Mouse (Mus musculus) lung, embryonic 16.5 days (tissue): ENCODE measurements around the gene Kcna7. TPM values are rescaled to one million over a fixed set of nuclear protein-coding genes. Genes with fewer than 3 reads are reported as not detected.
"Not testable (repeated sequence)": the region's sequence is repeated elsewhere in the genome, so short reads cannot be mapped to it uniquely, and the experiment has no call there.

Source experiments
- ATAC-seq: fragments of 200-750 bp; cut with Nextera tagmentation; 2 replicates; pipeline ENCODE4 v1.8.0; 2017; ENCODE audit warnings: low read depth, mild to moderate bottlenecking, moderate library complexity
- H3K27ac ChIP-seq: fragments of 300-500 bp; sonication (generic); 2 replicates; pipeline ENCODE4 v1.5.1; 2014; ENCODE audit warnings: mild to moderate bottlenecking, control low read depth, low read length
- H3K27me3 ChIP-seq: fragments of 300-500 bp; sonication (generic); 2 replicates; pipeline ENCODE4 v1.6.1; 2014; ENCODE audit warnings: low read depth, low read length, mixed read lengths; ENCODE audit not compliant: control insufficient read depth, insufficient read depth
- H3K36me3 ChIP-seq: fragments of 300-500 bp; sonication (generic); 2 replicates; pipeline ENCODE4 v1.6.1; 2014; ENCODE audit warnings: low read length; ENCODE audit not compliant: control insufficient read depth, insufficient read depth
- H3K4me1 ChIP-seq: fragments of 300-500 bp; sonication (generic); replicated peaks from 2 replicates; pipeline ENCODE4 v1.6.1; 2014; ENCODE audit warnings: low read length, mixed read lengths; ENCODE audit not compliant: control insufficient read depth, insufficient read depth
- H3K4me2 ChIP-seq: fragments of 300-500 bp; sonication (generic); 2 replicates; pipeline ENCODE4 v1.6.1; 2014; ENCODE audit warnings: low read depth, low read length, control low read depth
- H3K4me3 ChIP-seq: fragments of 300-500 bp; sonication (generic); 2 replicates; pipeline ENCODE4 v1.5.1; 2014; ENCODE audit warnings: mild to moderate bottlenecking, low read length, control low read depth
- H3K9ac ChIP-seq: fragments of 300-500 bp; sonication (generic); 2 replicates; pipeline ENCODE4 v1.6.1; 2014; ENCODE audit warnings: low read length, control low read depth
- H3K9me3 ChIP-seq: fragments of 300-500 bp; sonication (generic); 2 replicates; pipeline ENCODE4 v1.6.1; 2016; ENCODE audit warnings: low read length; ENCODE audit not compliant: control insufficient read depth
- WGBS: fragments of 180-500 bp; shearing (Covaris S2); extraction: QIAGEN DNeasy Blood & Tissue Kit; methylation state at CpG from one replicate; pipeline ENCODE4 v1.1.7; 2014; 5-methylcytosine and 5-hydroxymethylcytosine counted together
- polyA plus RNA-seq: library from polyadenylated mRNA; unstranded; fragments of >200 nt; fragmentation: Nextera tagmentation; extraction: Ambion mirVana; gene quantifications from 2 replicates; pipeline ENCODE4 v1.2.1, GENCODE M21; 2015

The Kcna7 gene
- polyA plus RNA-seq, 1 experiment from 2014 or later: not detected

DNA sequence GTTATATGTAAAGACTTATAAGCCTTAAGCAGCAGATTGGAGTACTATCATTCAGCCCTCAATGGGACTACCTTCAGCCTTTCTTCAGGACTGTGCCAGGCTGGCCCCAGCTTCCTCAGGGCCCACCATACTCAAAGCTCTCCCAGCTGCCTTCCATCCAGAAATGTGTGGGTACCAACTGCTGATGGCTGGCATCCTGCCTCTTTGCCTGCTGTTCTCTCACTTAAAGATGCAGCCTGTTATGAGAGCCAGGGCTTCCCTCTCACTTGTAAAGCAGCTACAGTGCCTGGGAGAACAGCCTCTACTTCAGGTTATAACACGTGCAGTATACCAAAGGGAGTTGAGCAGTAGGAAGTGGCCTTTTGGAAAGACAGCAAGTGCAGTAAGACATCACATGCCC is 29.4 kb upstream of the Kcna7 start:
- Histone ChIP-seq H3K9ac (no peak overlapping the region), H3K4me3 (no peak overlapping the region), H3K9me3 (no peaks in the 10 kb centered on the region), H3K4me2 (no peak overlapping the region), H3K4me1 (no peaks in the 10 kb centered on the region), H3K27me3 (no peaks in the 10 kb centered on the region), H3K27ac (no peak overlapping the region), H3K36me3 (peaks cover 66% of the 10 kb centered on the region)
- WGBS: 83% methylated on average over 1 of the region's 1 CpGs
- no peak for ATAC-seq

DNA sequence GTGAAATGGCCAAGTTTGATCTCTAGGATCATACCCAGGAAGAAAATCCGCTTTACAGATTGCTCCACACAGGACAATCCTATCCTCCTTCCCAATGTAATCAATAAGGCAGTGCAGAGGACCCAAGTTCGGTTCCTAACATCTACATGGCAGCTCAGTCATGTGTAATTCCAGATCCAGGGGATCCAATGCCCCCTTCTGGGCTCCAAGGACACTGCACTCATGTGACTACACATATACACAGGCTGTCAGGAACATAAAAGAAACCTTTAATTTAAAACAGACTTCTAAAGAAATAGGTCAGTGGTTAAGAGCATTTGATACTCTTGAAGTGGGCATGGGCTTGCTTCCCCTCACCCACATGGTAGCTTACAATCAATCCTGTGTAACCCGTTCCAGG is 19.4 kb upstream of the Kcna7 start:
- no peak for ATAC-seq
- no peak overlapping the region for H3K9ac ChIP-seq
- no peak overlapping the region for H3K4me2 ChIP-seq
- no peaks in the 10 kb centered on the region for H3K27me3 ChIP-seq
- no peak overlapping the region for H3K27ac ChIP-seq
- whole genome bisulfite sequencing: 82% methylated on average over 3 of the region's 3 CpGs
- no peak overlapping the region for H3K4me3 ChIP-seq
- H3K4me1 ChIP-seq: no peaks in the 10 kb centered on the region
- H3K9me3 ChIP-seq: no peaks in the 10 kb centered on the region
- peaks cover 80% of the 10 kb centered on the region for H3K36me3 ChIP-seq

DNA sequence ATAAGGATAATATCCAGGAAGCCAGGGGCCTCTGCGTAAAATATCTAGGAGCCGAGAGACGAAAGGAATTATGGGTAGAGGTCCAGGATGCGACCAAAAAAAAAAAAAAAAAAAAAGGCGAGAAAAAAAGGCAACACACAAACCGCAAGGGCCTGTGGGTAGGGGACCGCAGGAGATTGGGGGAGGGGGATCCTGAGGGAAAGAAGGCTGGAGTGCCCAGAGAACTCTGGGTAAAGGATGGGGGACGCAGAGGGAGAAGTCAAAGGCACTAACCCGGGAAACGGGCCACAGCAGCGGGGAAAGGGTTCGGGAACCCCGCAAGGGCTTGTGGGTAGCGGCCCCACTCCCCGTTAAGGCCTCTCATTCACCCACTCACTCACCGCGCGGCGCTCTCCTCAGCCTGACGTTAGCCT is 10.3 kb upstream of the Kcna7 start:
- Histone ChIP-seq H3K4me2 (peak overlapping the region; percentile 93), H3K9me3 (no peaks in the 10 kb centered on the region), H3K27me3 (no peaks in the 10 kb centered on the region), H3K9ac (peak overlapping the region; percentile 93), H3K36me3 (peaks cover 13% of the 10 kb centered on the region), H3K4me1 (peaks cover 15% of the 10 kb centered on the region), H3K4me3 (peak overlapping the region; percentile 81), H3K27ac (peak overlapping the region; percentile 98)
- ATAC-seq: peak; percentile 77
- under 1% methylated on average over 19 of the region's 20 CpGs for WGBS

DNA sequence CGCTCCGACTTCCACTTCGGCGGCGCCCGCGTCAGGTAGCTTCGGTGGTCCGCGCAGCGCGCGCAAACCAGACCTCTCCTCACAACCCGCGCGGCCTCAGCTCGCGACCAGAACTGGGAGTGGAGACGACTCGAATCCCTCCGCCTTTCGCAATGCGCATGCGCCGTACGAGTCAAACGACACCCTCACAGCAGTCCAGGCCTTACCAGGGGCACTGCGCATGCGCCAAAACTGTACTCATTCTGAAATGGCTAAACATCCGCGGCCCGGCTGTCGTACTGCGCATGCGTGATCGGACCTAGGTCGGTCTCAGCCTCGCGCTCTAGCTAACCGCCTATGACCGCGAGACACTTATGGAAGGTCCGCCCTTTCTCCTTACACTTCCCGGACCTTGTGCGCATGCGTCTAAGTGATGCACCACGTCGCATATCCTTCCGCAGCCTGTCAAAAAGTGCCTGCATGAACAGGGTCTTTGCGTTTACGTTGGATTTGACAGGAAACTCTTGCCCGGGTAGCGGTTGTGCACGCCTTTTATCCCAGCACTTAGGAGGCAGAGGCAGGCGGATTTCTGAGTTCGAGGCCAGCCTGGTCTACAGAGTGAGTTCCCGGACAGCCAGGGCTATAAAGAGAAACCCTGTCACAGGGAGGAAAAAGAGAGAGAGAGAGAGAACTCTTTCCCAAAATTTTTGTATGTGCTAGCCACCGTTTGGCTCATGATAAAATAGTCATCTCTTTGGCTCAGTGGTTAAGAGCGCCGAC is 9.7 kb upstream of the Kcna7 start, which contains the start of gene Snrnp70:
Gene Snrnp70 (minus strand): TSS at position 165 of the 759 bp plus-strand sequence.
- H3K36me3 ChIP-seq: peaks cover 11% of the 10 kb centered on the region
- H3K4me2 ChIP-seq: peak within 1 kb of the TSS; percentile 93
- H3K9ac ChIP-seq: peak within 1 kb of the TSS; percentile 93
- WGBS: under 1% methylated on average over 60 of the region's 60 CpGs
- ATAC-seq: peak; percentile 98
- H3K4me1 ChIP-seq: peaks cover 15% of the 10 kb centered on the region
- H3K9me3 ChIP-seq: no peaks in the 10 kb centered on the region
- no peaks in the 10 kb centered on the region for H3K27me3 ChIP-seq
- peak within 1 kb of the TSS; percentile 81 for H3K4me3 ChIP-seq
- peak within 1 kb of the TSS; percentile 98 for H3K27ac ChIP-seq

DNA sequence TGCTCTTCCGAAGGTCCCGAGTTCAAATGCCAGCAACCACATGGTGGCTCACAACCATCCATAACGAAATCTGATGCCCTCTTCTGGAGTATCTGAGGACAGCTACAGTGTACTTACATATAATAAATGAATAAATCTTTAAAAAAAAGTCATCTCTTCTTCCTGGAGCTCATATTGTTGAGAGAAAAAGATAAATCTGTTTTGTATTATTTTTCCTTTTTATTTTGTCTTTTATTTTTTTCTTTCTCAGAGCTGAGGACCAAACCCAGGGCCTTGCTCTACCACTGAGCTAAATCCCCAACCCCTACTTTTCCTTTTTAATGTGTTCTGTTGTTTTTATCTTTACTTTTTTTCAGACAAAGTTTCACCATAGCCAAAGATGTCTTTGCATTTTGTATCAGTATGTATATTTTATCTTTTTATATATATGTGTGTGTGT is 9.1 kb upstream of the Kcna7 start:
- ATAC-seq: peak; percentile 56

DNA sequence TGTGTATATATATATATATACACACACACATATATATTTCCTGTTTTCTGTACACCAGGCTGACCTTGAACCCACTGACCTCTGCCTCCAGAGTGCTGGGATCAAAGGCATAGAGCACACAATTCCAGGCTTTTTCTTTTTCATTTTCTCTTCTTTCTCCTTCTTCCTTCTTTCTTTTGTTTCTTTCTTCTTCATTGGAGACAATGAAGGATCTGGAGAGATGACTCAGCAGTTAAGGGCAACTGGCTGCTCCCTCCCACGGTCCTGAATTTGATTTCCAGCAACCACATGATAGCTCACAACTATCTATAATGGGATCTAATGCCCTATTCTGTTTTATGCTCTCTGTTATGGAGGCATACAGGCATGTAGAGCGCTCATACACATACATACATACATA is 8.7 kb upstream of the Kcna7 start:
- ATAC-seq: no peak
- Histone ChIP-seq H3K4me1 (peaks cover 15% of the 10 kb centered on the region), H3K27me3 (no peaks in the 10 kb centered on the region), H3K9me3 (no peaks in the 10 kb centered on the region), H3K36me3 (peaks cover 5% of the 10 kb centered on the region; the same call in 1 of the 2 replicates), H3K27ac (no peak overlapping the region), H3K9ac (no peak overlapping the region), H3K4me3 (no peak overlapping the region), H3K4me2 (no peak overlapping the region)
- 60% methylated on average over 2 of the region's 2 CpGs for WGBS

More for the DNA sequence above, 9.1 kb upstream of the Kcna7 start:
- H3K9ac ChIP-seq: peak overlapping the region; percentile 69
- peaks cover 15% of the 10 kb centered on the region for H3K4me1 ChIP-seq
- H3K4me3 ChIP-seq: peak overlapping the region; percentile 58
- H3K9me3 ChIP-seq, H3K27me3 ChIP-seq, H3K36me3 ChIP-seq: not testable (repeated sequence)
- peak overlapping the region; percentile 88; the same call in 1 of the 2 replicates for H3K27ac ChIP-seq
- peak overlapping the region; percentile 68 for H3K4me2 ChIP-seq
- 3% methylated on average over 3 of the region's 3 CpGs for WGBS

DNA sequence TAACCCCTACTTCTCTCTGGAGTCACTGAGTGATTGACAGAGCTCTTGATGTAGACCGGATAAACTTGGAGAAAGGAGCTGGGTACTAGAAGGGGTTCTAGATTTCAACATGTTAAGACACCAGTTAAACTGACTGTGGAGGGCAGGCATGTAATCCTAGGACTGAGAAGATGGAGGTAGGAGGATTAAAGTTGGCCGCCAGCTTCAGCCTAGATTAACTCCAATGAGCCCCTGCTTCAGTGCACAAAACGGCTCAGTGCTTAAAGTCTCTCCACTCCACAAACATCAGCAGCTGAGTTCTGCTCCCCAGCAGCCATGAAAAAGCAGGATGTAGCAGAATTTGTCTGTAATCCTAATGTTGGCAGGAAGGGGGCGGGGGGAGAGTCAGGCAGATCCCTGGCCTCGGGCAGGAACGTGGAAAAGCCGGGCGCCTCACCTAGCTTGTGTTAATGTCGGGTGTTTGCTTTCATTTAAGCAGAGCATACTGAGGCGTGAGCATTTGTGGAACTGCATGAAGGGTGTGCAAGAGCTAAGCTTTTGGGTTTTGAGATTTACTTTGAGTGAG is 3.9 kb upstream of the Kcna7 start:
- Histone ChIP-seq H3K9ac (no peak overlapping the region), H3K4me2 (no peak overlapping the region), H3K4me1 (peaks cover 9% of the 10 kb centered on the region), H3K36me3 (no peaks in the 10 kb centered on the region), H3K27me3 (peaks cover 15% of the 10 kb centered on the region), H3K27ac (no peak overlapping the region), H3K9me3 (no peaks in the 10 kb centered on the region), H3K4me3 (no peak overlapping the region)
- no peak for ATAC-seq
- 54% methylated on average over 10 of the region's 10 CpGs for WGBS

DNA sequence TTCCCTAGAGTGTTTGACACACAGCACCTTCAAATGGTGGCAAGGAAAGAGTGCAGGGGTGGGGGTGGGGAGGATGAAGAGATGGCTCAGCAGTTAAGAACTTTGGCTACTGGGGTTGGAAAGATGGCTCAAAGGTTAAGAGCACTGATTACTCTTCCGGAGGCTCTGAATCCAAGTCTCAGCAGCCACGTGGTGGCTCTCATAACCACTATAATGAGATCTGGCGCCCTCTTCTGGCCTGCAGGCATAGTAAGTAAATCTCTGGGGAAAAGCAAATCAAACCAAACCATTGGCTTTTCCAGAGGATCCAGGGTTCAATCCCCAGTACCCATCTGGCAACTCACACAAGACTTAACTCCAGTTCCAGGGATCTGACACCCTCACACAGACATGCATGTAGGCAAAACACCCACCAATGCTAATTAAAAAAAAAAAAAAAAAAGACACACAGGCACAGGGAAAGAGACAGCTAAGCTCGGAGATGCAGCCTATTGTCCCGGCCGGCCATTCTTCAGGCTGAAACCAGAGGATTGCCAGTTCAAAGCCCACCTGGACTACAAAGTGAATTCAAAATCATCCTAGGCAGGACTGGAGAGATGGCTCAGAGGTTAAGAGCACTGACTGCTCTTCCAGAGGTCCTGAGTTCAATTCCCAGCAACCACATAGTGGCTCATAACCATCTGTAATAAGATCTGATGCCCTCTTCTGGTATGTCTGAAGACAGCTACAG is 1.8 kb upstream of the Kcna7 start:
- no peak for ATAC-seq
- H3K27ac ChIP-seq: no peak overlapping the region
- H3K9me3 ChIP-seq: no peaks in the 10 kb centered on the region
- H3K4me1 ChIP-seq: peaks cover 12% of the 10 kb centered on the region
- 46% methylated on average over 6 of the region's 6 CpGs for WGBS
- H3K9ac ChIP-seq: no peak overlapping the region
- H3K27me3 ChIP-seq: peaks cover 36% of the 10 kb centered on the region
- no peak overlapping the region for H3K4me3 ChIP-seq
- H3K36me3 ChIP-seq: no peaks in the 10 kb centered on the region
- H3K4me2 ChIP-seq: no peak overlapping the region
